Mouse (Mus musculus): ENCODE data around the gene Dcp1a. TPM values are rescaled to one million over a fixed set of nuclear protein-coding genes. Genes with fewer than 3 reads are reported as not detected.

Dcp1a gene
- polyA plus RNA-seq (2015; fragmentation: Nextera tagmentation; extraction: Ambion mirVana): 22.5 and 23.2 TPM in 2 replicates

GRCm38 (mm10) chr14:30479361-30479948 is at the start of gene Dcp1a:
Dcp1a (plus strand) TSS chr14:30479535.
- peaks cover 19% of the 10 kb centered on the region for H3K4me1 ChIP-seq (replicated peaks)
- under 1% methylated on average over 39 of the region's 39 CpGs for WGBS
- no peaks in the 10 kb centered on the region for H3K27me3 ChIP-seq
- no peaks in the 10 kb centered on the region for H3K9me3 ChIP-seq
- H3K4me3 ChIP-seq (replicated peaks): peak within 1 kb of the TSS; percentile 65
- peak within 1 kb of the TSS; percentile 78 for H3K4me2 ChIP-seq (replicated peaks)
- H3K27ac ChIP-seq: peak within 1 kb of the TSS; percentile 88
- peak within 1 kb of the TSS; percentile 83 for H3K9ac ChIP-seq (replicated peaks)
- ATAC-seq: peak; percentile 100
- H3K36me3 ChIP-seq: peaks cover 22% of the 10 kb centered on the region; the same call in 1 of the 2 replicates

- H3K9me3 ChIP-seq: no peaks in the 10 kb centered on the region
- peaks cover 11% of the 10 kb centered on the region for H3K4me1 ChIP-seq (replicated peaks)
- H3K4me2 ChIP-seq (replicated peaks): no peak overlapping the region
- H3K27ac ChIP-seq: no peak overlapping the region
- H3K9ac ChIP-seq (replicated peaks): no peak overlapping the region
- 70% methylated on average over 9 of the region's 9 CpGs for WGBS
- no peaks in the 10 kb centered on the region for H3K36me3 ChIP-seq
- ATAC-seq: no peak
- no peak overlapping the region for H3K4me3 ChIP-seq (replicated peaks)
- no peaks in the 10 kb centered on the region for H3K27me3 ChIP-seq
Observed at GRCm38 (mm10) chr14:30429606-30430005, 49.7 kb upstream of the Dcp1a start.

GRCm38 (mm10) chr14:30430026-30430425 is 49.3 kb upstream of the Dcp1a start:
- Histone ChIP-seq H3K27me3 (no peaks in the 10 kb centered on the region), H3K36me3 (no peaks in the 10 kb centered on the region), H3K9ac (replicated peaks) (no peak overlapping the region), H3K4me2 (replicated peaks) (no peak overlapping the region), H3K27ac (no peak overlapping the region), H3K9me3 (no peaks in the 10 kb centered on the region), H3K4me3 (replicated peaks) (no peak overlapping the region), H3K4me1 (replicated peaks) (peaks cover 11% of the 10 kb centered on the region)
- WGBS: 87% methylated on average over 9 of the region's 9 CpGs
- ATAC-seq: no peak

DNA sequence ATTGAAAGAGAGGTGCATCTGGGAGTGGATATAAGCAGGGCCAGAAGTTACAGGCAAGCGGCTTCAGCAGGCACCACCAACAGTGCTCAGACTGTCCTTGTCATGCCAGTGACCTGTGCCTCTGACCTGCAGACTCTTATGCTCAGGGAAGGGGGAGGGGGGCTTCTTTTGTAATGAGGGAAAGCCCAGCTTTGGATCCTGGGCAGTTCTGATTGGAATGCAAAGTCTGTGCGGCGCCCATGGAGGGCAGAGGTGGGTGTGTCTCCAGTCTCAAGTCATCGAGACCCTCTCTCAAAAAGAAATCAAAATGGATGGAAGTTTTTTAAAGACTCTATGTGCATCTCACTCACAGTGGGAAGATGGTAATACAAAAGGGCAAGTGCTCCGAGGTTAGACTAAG is 48.9 kb upstream of the Dcp1a start:
- H3K27ac ChIP-seq: no peak overlapping the region
- no peaks in the 10 kb centered on the region for H3K9me3 ChIP-seq
- H3K36me3 ChIP-seq: no peaks in the 10 kb centered on the region
- ATAC-seq: no peak
- H3K4me3 ChIP-seq (replicated peaks): no peak overlapping the region
- H3K4me2 ChIP-seq (replicated peaks): no peak overlapping the region
- no peaks in the 10 kb centered on the region for H3K27me3 ChIP-seq
- H3K4me1 ChIP-seq (replicated peaks): peaks cover 7% of the 10 kb centered on the region
- 51% methylated on average over 5 of the region's 5 CpGs for WGBS
- H3K9ac ChIP-seq (replicated peaks): no peak overlapping the region

DNA sequence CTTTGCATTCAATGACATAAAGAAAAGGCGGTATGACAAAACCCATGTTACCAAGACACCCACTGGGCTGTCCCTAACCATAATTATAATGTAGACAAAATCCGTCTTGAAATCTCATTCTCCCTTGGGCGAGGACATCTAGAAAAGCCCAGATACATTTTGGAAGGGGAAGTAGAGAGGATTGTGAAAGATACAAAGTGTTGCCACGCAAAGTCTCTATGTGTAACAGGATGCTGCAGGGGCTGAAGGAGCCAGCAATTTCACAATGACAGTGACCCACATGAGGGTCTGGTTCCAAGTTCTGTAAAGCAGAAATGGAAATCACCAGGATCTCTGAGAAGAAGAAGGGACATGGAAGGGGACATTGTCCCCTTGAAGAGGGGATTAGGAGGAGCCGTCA is 44.0 kb upstream of the Dcp1a start:
- no peak for ATAC-seq
- 92% methylated on average over 5 of the region's 5 CpGs for WGBS
- H3K36me3 ChIP-seq: no peaks in the 10 kb centered on the region

DNA sequence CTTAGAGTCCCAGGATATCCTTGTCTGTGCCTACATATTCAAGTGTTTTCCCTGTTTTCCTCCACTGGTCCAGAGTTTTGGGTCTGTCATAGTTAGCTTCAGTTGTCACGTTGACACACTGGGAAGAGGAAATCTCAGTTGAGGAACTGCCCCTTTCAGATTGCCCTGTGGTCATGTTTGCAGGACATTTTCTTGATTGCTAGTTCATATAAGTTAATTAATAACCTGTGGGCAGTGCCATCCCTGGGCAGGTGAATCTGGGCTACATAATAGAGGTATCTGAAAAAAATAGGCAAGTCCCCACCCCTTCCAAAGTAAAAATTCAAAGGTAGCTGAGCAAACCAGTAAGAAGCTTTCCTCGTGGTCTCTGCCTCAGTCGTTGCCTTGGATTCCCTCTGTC is 39.4 kb upstream of the Dcp1a start:
- Histone ChIP-seq H3K9ac (replicated peaks) (no peak overlapping the region), H3K4me3 (replicated peaks) (no peak overlapping the region), H3K4me2 (replicated peaks) (no peak overlapping the region), H3K9me3 (no peaks in the 10 kb centered on the region), H3K27ac (no peak overlapping the region), H3K27me3 (no peaks in the 10 kb centered on the region), H3K36me3 (no peaks in the 10 kb centered on the region), H3K4me1 (replicated peaks) (no peaks in the 10 kb centered on the region)
- ATAC-seq: no peak
- WGBS: 83% methylated on average over 3 of the region's 3 CpGs

More for the DNA sequence above, 44.0 kb upstream of the Dcp1a start:
- Histone ChIP-seq H3K27ac (no peak overlapping the region), H3K4me1 (replicated peaks) (no peaks in the 10 kb centered on the region), H3K9ac (replicated peaks) (no peak overlapping the region), H3K9me3 (no peaks in the 10 kb centered on the region), H3K4me2 (replicated peaks) (no peak overlapping the region), H3K4me3 (replicated peaks) (no peak overlapping the region), H3K27me3 (no peaks in the 10 kb centered on the region)

DNA sequence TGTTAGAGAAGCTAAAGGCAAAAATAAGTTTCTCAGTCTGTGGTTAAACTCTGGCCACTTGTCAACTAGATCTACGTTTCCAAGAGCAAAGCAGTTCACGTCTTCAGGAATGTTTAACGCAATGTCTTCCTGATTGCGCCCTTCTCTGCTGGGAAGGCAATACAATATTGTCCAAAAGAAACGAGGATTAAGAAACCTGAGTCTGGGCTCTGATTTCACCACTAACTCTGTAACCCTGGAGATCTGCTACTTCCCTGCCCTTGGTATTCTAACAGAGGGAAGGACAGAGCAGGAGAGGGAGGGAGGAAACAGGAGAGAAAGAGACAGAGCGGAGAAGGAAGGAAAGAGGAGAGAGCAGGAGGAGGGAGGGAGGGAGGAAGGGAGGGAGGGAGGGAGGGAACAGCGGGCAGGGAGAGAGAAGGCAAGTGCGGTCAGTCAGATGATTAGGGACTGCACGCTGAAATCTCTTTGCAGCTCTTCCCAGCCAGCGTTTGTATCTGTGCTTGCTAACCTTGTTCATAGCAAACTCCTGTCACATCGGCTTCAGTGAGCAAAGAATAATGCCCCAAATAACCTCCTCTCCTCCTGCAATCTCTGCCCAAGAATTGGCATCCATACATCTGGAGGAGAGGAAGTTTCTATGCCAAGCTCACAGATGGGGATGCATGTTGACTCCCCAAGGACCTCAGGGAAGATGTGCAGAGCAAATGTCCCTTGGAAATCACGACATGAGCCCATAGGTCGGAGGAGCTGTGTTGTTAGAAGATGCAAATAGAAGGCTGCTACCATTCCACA is 23.3 kb upstream of the Dcp1a start:
- no peaks in the 10 kb centered on the region for H3K4me1 ChIP-seq (replicated peaks)
- H3K36me3 ChIP-seq: no peaks in the 10 kb centered on the region
- ATAC-seq: no peak
- H3K9me3 ChIP-seq: no peaks in the 10 kb centered on the region
- H3K27me3 ChIP-seq: no peaks in the 10 kb centered on the region
- no peak overlapping the region for H3K9ac ChIP-seq (replicated peaks)
- no peak overlapping the region for H3K4me3 ChIP-seq (replicated peaks)
- no peak overlapping the region for H3K27ac ChIP-seq
- H3K4me2 ChIP-seq (replicated peaks): peak overlapping the region; percentile 18
- WGBS: 20% methylated on average over 13 of the region's 13 CpGs

DNA sequence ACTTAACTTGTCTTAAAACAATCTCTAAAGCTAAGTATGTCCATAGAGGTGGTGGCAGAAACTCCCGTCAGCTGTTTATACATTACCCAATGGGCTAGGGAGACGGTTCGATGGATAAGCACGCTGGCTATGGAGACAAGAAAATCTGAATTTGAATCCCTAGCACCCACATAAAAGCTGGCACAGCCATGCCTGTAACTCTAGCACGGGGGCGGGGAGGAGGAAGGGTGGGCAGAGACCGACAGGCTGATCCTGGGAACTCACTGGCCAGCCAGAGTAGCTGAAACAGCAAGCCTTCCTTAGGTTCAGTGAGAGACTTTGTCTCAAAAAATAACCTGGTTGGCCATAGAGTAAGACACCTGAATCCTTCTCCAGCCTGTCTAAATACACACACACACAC is 21.9 kb upstream of the Dcp1a start:
- H3K36me3 ChIP-seq: no peaks in the 10 kb centered on the region
- ATAC-seq: no peak
- no peak overlapping the region for H3K9ac ChIP-seq (replicated peaks)
- H3K27ac ChIP-seq: no peak overlapping the region
- H3K27me3 ChIP-seq: no peaks in the 10 kb centered on the region
- H3K4me2 ChIP-seq (replicated peaks): no peak overlapping the region
- WGBS: 71% methylated on average over 7 of the region's 7 CpGs
- no peak overlapping the region for H3K4me3 ChIP-seq (replicated peaks)
- no peaks in the 10 kb centered on the region for H3K9me3 ChIP-seq
- no peaks in the 10 kb centered on the region for H3K4me1 ChIP-seq (replicated peaks)

- Histone ChIP-seq H3K9ac (replicated peaks) (no peak overlapping the region), H3K9me3 (no peaks in the 10 kb centered on the region), H3K4me1 (replicated peaks) (no peaks in the 10 kb centered on the region), H3K4me3 (replicated peaks) (no peak overlapping the region), H3K4me2 (replicated peaks) (no peak overlapping the region), H3K36me3 (no peaks in the 10 kb centered on the region), H3K27ac (no peak overlapping the region), H3K27me3 (no peaks in the 10 kb centered on the region)
- ATAC-seq: no peak
- 66% methylated on average over 2 of the region's 2 CpGs for WGBS
Observed at GRCm38 (mm10) chr14:30457897-30458296, 21.4 kb upstream of the Dcp1a start.

- WGBS: 87% methylated on average over 3 of the region's 3 CpGs
- no peak for ATAC-seq
- H3K27ac ChIP-seq: no peak overlapping the region
- no peaks in the 10 kb centered on the region for H3K36me3 ChIP-seq
- H3K4me1 ChIP-seq (replicated peaks): no peaks in the 10 kb centered on the region
- H3K27me3 ChIP-seq: no peaks in the 10 kb centered on the region
- no peak overlapping the region for H3K4me2 ChIP-seq (replicated peaks)
- H3K9ac ChIP-seq (replicated peaks): no peak overlapping the region
- H3K9me3 ChIP-seq: no peaks in the 10 kb centered on the region
- no peak overlapping the region for H3K4me3 ChIP-seq (replicated peaks)
Observed at GRCm38 (mm10) chr14:30458820-30459219, 20.5 kb upstream of the Dcp1a start.

DNA sequence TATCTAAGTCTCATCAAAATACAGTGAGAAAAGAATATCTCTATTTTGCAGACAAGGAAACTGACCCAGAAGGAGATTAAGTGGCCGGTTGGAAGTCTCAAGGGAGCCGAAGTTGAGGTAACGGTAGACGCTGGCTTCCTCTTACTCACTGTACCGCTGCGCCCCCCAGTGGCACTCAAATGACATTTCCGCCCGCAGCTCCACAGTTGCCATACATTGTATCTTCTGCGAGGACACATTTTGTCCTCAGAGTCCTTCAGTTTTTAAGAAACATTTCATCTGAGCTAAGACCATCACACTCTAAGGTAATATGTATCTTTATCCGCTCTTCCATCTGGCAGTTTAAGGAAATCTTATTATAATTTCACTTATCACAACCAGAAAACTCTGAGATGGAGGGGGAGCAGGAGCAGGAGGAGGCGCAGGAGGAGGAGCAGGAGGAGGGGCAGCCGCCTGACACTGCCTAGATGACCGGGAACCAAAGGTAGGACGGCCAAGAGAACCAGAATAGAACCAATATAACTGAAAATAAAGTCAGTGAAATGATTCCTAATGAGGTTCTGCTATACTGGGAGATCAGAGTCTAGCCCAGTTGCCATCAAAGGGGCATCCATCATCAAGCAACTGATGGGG is 19.3 kb upstream of the Dcp1a start:
- H3K36me3 ChIP-seq: no peaks in the 10 kb centered on the region
- no peak overlapping the region for H3K4me3 ChIP-seq (replicated peaks)
- no peak overlapping the region for H3K4me2 ChIP-seq (replicated peaks)
- H3K9me3 ChIP-seq: no peaks in the 10 kb centered on the region
- WGBS: 6% methylated on average over 14 of the region's 14 CpGs
- H3K9ac ChIP-seq (replicated peaks): no peak overlapping the region
- H3K4me1 ChIP-seq (replicated peaks): no peaks in the 10 kb centered on the region
- no peaks in the 10 kb centered on the region for H3K27me3 ChIP-seq
- peak; percentile 65; the same call in 1 of the 2 replicates for ATAC-seq
- H3K27ac ChIP-seq: no peak overlapping the region

- Histone ChIP-seq H3K4me2 (replicated peaks) (no peak overlapping the region), H3K27ac (no peak overlapping the region), H3K9me3 (no peaks in the 10 kb centered on the region), H3K36me3 (no peaks in the 10 kb centered on the region), H3K4me3 (replicated peaks) (no peak overlapping the region), H3K9ac (replicated peaks) (no peak overlapping the region), H3K4me1 (replicated peaks) (no peaks in the 10 kb centered on the region), H3K27me3 (no peaks in the 10 kb centered on the region)
- WGBS: 90% methylated on average over 4 of the region's 4 CpGs
- ATAC-seq: no peak
Observed at GRCm38 (mm10) chr14:30463312-30463711, 16.0 kb upstream of the Dcp1a start.
